Mouse (Mus musculus): ENCODE results near the gene Chmp4b.

Chmp4b gene

DNA sequence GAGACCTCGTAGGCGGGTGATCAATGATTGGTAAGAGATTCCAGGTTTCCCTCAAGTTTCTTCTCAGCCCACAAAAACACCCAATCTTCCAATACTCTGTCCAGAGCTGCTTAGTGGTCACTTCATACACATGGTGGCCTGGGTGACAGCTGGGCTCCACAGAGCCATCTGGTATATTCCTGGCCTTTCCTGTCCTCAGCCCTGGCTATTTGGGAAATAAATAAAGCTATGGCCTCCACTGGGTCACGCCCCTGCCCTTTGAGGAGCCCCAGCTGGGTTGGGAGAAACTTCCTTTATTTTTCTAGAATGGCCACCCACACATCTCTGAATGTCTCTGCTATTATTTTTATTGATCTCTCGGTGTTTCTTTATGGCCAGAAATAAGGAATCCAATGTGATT, 72.0 kb downstream of the Chmp4b start:
- DNase-seq, result no peak

DNA sequence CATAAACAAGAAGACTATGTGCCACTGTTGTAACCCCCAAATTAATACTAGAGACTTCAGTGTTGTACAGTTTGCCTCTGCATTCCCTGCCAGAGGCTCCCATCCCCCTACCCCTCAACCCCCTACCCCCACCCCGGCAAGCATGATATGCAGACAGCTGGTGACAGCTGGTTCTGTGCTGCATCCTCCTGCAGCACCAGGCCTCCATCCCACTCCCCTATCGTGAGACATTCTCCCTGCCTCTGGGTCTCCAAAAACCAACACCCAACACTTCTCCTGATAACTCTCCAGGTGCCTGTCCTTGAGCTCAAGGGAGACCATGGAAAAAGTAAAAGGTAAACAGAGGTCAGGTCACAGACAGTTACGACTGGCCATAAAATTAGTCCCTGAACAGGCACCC, 78.2 kb downstream of the Chmp4b start:
- DNase-seq, result no peak

DNA sequence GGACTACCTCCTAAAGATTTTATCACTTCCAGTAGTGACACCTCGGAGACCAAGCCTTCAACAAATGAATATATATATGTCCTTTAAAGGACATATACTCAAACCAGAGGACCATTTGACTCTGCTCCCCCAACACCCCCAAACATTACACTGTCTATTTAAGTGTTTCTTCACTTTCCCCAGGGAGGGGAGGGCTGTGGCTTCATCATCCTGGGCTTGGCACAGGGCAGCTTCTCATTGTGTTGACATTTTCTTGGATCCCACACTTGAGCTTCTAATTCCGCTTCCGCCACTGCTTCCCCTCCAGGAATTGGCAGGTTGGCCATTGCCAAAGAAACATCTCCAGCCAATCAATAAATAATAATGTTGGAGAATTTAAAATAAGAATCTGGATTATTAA, 79.3 kb downstream of the Chmp4b start:
- DNase-seq, result no peak

DNA sequence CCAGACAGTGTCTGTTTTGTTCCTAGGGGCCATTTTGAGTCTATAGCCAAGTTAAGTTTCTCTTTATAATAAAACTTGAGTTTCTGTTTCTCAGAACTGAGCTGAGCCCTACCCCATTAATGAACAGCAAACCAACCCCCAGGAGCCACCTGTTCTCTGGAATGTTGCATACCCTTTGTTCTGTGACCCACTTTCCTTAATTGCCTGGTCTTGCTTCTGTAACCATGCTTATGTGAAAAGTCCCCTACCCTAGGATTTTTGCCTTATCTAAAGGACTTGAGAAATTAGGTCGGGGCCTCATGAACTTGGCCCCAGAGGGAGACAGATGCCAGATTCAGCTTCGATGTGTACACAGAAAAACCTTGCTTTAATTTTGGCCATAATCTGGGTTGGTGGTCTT, 80.4 kb downstream of the Chmp4b start:
- no peak for DNase-seq

DNA sequence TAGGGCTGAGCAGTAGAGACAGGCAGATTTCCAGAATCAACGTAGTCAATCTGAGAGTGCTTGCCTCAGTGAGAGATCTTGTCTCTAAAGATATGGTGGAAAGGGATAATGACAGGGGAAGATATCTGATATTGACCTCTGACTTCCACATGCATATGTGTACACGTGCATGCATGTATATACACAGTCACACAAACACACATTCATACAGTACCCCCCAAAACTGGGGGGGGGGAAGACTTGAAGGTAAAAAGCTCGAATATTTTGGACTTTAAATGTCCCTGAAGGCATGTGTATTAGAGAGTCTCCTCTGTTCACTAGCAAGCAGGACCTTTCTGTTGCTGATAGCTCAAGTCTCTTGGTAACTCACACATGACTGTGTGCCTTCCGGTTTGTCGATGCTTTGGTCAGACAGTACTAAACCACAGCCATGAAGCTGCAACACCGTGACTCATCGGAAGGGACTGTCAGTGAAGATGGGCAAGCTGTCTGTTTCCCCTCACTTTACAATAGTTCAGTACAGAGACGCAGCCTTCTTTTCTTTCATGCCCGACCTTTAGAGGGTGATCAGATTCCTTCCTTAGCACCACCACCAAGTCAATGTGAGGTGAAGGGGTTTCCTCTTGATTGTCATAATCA, 81.1 kb downstream of the Chmp4b start:
- DNase-seq, result no peak

DNA sequence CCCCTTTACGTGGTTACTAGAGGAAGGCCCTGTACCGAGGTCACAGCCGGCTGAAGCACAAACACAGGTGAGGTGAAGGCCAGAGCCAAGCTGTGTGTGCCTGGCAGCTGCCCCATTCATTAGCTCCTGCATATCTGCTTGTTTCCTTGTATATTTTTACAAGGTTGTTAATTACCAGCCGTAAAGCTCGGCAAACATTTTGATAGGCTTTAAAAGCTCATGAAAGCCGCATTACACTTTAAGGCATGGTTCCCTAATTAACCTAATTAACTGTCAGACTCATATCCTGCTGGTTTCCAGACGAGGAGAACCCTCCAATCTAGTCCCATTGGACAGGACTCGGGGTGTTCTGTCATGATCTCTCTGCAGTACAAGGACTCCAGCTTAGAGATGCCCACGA, 83.5 kb downstream of the Chmp4b start:
- no peak for DNase-seq

DNA sequence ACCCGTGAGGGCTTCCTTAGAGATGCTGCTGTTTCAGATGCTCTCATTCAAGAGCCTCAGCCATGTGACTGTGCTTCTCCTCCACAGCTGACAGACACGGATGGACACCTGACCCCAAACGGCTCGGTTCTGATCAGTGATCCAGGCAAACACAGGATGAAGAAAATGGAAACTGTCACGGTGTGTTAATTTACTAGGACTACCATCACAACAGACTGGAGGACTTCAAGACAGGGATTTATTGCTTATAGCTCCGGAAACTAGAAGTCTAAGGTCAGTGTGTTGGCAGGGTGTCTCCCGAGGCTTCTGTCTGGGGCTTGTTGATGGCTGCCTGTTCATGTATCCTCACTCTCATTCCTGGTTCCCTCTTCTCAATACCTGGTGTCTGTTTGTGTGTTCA, 83.9 kb downstream of the Chmp4b start:
- no peak for DNase-seq

DNA sequence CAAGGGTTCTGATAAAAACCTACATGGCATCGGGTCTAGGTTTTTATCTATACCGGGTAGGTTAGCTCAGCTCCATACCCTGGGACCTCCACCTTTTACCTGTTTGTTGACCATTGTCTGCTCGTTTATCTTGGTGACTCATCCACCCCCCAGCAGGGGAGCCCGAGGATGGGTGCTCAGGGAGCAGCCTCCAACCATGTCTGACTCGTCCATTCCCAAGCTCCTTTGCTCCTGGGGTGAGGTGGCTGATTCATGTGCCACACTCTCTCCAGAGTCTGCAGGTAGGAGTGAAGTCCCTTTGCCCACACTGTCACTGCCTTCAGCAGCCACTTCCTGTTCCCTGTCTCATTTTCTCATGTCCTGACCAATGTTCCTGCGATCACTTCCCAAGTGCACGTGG, 84.5 kb downstream of the Chmp4b start:
- DNase-seq, result no peak

DNA sequence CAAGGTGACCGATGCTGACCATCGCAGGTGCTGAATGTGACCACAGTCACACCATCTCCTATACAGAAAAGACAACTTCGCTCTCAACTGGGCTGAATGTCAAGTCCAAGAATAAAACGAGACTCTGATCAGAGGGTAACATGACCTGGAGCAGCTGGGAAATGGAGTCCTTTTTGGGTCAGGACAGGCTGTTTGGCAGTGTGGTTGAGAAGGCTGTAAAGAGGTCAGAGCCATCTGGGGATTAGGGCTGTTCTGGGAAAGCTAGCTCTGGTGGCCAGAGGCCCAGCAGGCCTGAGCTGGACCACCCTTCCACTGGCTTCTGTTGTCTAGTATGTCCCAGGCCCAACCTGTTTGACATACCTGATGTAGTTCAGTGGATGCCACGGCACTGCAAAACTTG, 87.1 kb downstream of the Chmp4b start:
- no peak for DNase-seq

DNA sequence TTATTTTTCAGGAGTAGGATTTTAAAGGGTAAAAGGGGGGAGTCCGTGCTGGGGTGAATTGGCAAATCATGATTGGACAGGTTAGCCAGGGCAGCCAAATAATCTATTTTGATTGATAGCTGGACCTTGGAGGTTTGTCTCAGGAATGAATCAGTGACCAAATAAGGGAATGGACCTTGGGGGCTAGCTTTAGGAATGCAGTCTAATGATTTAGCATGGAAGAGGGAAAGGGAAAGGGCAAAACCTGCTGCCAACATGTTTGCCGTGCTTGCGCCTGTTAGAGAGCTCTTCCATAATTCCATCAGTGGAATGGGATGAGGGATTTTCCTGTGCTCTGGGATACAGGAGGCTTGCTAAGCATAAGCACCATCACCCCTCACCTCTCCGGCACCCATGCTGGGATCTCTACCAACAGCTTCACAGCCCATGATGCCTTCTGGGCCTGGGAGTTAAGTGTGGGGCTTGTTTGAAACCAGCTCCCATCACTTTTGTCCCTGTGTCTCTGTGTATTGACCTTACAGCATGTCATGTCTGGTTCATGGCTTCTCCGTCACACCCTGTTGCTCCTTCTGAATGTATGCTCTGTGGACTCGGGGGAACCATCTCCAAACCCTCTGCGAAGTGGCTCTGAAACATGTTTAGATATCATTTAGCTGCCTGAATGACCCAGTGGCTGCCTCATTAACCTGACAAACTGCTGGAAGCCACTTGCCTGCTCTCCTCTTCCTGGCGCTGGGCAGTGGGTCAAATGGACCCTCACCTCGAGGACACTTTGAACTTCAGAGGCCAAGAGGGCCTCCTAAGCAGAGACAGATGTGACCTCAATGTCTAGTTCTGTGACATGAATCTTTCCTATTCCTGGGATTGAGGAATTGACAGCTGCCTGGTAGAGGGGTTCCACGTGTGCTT, 91.7 kb downstream of the Chmp4b start:
- no peak for DNase-seq

DNA sequence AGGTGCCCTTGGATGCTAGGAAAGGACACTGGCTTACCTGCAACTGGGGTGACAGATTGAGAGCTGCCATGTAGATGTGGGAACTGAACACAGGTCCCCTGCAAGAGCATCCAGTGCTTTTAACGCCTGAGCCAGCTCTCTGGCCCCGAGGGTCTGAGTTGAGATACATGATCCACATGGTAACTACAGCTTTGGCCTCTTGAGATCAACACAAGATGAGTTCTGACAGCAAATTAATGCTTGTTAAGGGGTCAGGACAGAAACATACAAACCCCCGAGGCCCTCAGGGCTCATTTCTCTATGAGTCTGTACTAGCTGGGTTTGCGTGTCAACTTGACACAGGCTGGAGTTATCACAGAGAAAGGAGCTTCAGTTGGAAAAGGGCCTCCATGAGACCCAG, 92.4 kb downstream of the Chmp4b start:
- DNase-seq, result no peak
